Mouse (Mus musculus) MEL (cell line): ENCODE measurements at regions not wholly inside any gene's neighbourhood (a gene's known extent, or its start where the extent isn't known, plus 50 kb on each side); places are given as distances from the start of the nearest gene placed in this dataset.

ENCODE experiments used
- DNase-seq: peaks from one replicate; pipeline ENCODE4 v3.0.0; 2011; ENCODE audit warnings: low read depth, low spot score
- H3K27ac ChIP-seq: 2 replicates; pipeline ENCODE4 v1.5.1; 2012; ENCODE audit warnings: low read depth, mild to moderate bottlenecking, control low read depth, low read length, moderate library complexity; ENCODE audit not compliant: control insufficient read depth
- H3K27me3 ChIP-seq, 2 experiments: fragments of 150-350 bp in 1 of 2; sonication (generic) in 1 of 2; 2 replicates each; pipeline ENCODE4 v1.6.1; 2012; ENCODE audit warnings: low read length in 2 of 2, mild to moderate bottlenecking in 2 of 2, improper control_type of control experiment in 1 of 2, moderate library complexity in 1 of 2; ENCODE audit not compliant: insufficient read depth in 2 of 2, control insufficient read depth in 1 of 2
- H3K36me3 ChIP-seq, 2 experiments: 2 replicates each; pipeline ENCODE4 v1.6.1; 2012 to 2014; ENCODE audit warnings: low read length in 2 of 2, improper control_type of control experiment in 1 of 2, inconsistent platforms in 1 of 2, mild to moderate bottlenecking in 1 of 2; ENCODE audit not compliant: insufficient read depth in 2 of 2, control insufficient read depth in 1 of 2
- H3K4me1 ChIP-seq, 2 experiments: fragments of 150-350 bp in 1 of 2; sonication (generic) in 1 of 2; 2 replicates each; pipeline ENCODE4 v1.6.1; 2012; ENCODE audit warnings: low read length in 2 of 2, improper control_type of control experiment in 1 of 2, mild to moderate bottlenecking in 1 of 2; ENCODE audit not compliant: insufficient read depth in 2 of 2, control insufficient read depth in 1 of 2
- H3K4me3 ChIP-seq, 2 experiments: fragments of 150-350 bp in 1 of 2; sonication (generic) in 1 of 2; 2 replicates each; pipeline ENCODE4 v1.5.1; 2012; ENCODE audit warnings: low read depth in 2 of 2, low read length in 2 of 2, mild to moderate bottlenecking in 2 of 2, moderate library complexity in 2 of 2, control low read depth in 1 of 2, improper control_type of control experiment in 1 of 2; ENCODE audit not compliant: control insufficient read depth in 1 of 2, insufficient read depth in 1 of 2
- H3K79me2 ChIP-seq: 2 replicates; pipeline ENCODE4 v1.6.1; 2012; ENCODE audit warnings: mild to moderate bottlenecking, low read length, moderate library complexity; ENCODE audit not compliant: control insufficient read depth, poor library complexity, insufficient read depth
- H3K9ac ChIP-seq: 2 replicates; pipeline ENCODE4 v1.6.1; 2012; ENCODE audit warnings: low read depth, mild to moderate bottlenecking, control low read depth, low read length, moderate library complexity; ENCODE audit not compliant: control insufficient read depth, poor library complexity, severe bottlenecking
- H3K9me3 ChIP-seq: fragments of 150-350 bp; sonication (generic); replicated peaks from 2 replicates; pipeline ENCODE4 v1.6.1; 2012; ENCODE audit warnings: mild to moderate bottlenecking, low read length, improper control_type of control experiment, moderate library complexity; ENCODE audit not compliant: insufficient read depth
- BHLHE40 ChIP-seq: IDR thresholded peaks from 2 replicates; pipeline ENCODE4 v1.6.1; 2012; ENCODE audit warnings: low read depth, mild to moderate bottlenecking, inconsistent platforms, low read length, improper control_type of control experiment, borderline replicate concordance
- CTCF ChIP-seq, 3 experiments: IDR thresholded peaks in 2 of 3; conservative IDR thresholded peaks in 1 of 3; 2 replicates each; pipeline ENCODE4 v1.5.1; 2011 to 2012; ENCODE audit warnings: low read length in 3 of 3, low read depth in 2 of 3, mild to moderate bottlenecking in 2 of 3, improper control_type of control experiment in 1 of 3, inconsistent platforms in 1 of 3, mixed read lengths in 1 of 3, moderate library complexity in 1 of 3; ENCODE audit not compliant: control insufficient read depth in 1 of 3, insufficient read depth in 1 of 3, poor library complexity in 1 of 3, severe bottlenecking in 1 of 3
- E2F4 ChIP-seq: IDR thresholded peaks from 2 replicates; pipeline ENCODE4 v1.6.1; 2011; ENCODE audit warnings: low read depth, low read length, improper control_type of control experiment, borderline replicate concordance
- ELF1 ChIP-seq: IDR thresholded peaks from 2 replicates; pipeline ENCODE4 v1.6.1; 2014; ENCODE audit warnings: low read depth, mild to moderate bottlenecking, inconsistent platforms, low read length, improper control_type of control experiment, moderate library complexity
- EP300 ChIP-seq, 2 experiments: IDR thresholded peaks; 2 replicates each; pipeline ENCODE4 v1.6.1; 2011; ENCODE audit warnings: improper control_type of control experiment in 2 of 2, low read length in 2 of 2, low read depth in 1 of 2, mild to moderate bottlenecking in 1 of 2
- GABPA ChIP-seq: IDR thresholded peaks from 2 replicates; pipeline ENCODE4 v1.6.1; 2012; ENCODE audit warnings: low read depth, mild to moderate bottlenecking, inconsistent platforms, low read length, improper control_type of control experiment, moderate library complexity
- GATA1 ChIP-seq: IDR thresholded peaks from 2 replicates; pipeline ENCODE4 v1.6.1; 2011; ENCODE audit warnings: low read depth, low read length, improper control_type of control experiment
- KAT2A ChIP-seq: conservative IDR thresholded peaks from 2 replicates; pipeline ENCODE4 v1.6.1; 2012; ENCODE audit warnings: low read depth, low read length, improper control_type of control experiment, inconsistent platforms
- MAZ ChIP-seq: IDR thresholded peaks from 2 replicates; pipeline ENCODE4 v1.6.1; 2012; ENCODE audit warnings: low read depth, mild to moderate bottlenecking, inconsistent platforms, low read length, improper control_type of control experiment
- NELFE ChIP-seq: IDR thresholded peaks from 2 replicates; pipeline ENCODE4 v1.6.1; 2011; ENCODE audit warnings: low read depth, low read length, improper control_type of control experiment
- NRF1 ChIP-seq: IDR thresholded peaks from 2 replicates; pipeline ENCODE4 v1.6.1; 2014; ENCODE audit warnings: low read depth, mild to moderate bottlenecking, inconsistent platforms, low read length, improper control_type of control experiment, moderate library complexity; ENCODE audit not compliant: poor library complexity, insufficient read depth, severe bottlenecking
- POLR2A ChIP-seq, 2 experiments: IDR thresholded peaks; 2 replicates each; pipeline ENCODE4 v1.6.1; 2011 to 2012; ENCODE audit warnings: low read length in 2 of 2, mild to moderate bottlenecking in 2 of 2, control low read depth in 1 of 2, improper control_type of control experiment in 1 of 2, low read depth in 1 of 2, moderate library complexity in 1 of 2; ENCODE audit not compliant: control insufficient read depth in 1 of 2, insufficient read depth in 1 of 2, poor library complexity in 1 of 2
- RAD21 ChIP-seq: IDR thresholded peaks from 2 replicates; pipeline ENCODE4 v1.6.1; 2011; ENCODE audit warnings: mild to moderate bottlenecking, low read depth, low read length, improper control_type of control experiment
- RCOR1 ChIP-seq: IDR thresholded peaks from 2 replicates; pipeline ENCODE4 v1.6.1; 2012; ENCODE audit warnings: low read depth, mild to moderate bottlenecking, inconsistent platforms, low read length, improper control_type of control experiment
- SIN3A ChIP-seq: IDR thresholded peaks from 2 replicates; pipeline ENCODE4 v1.6.1; 2012; ENCODE audit warnings: low read length, improper control_type of control experiment, inconsistent platforms
- SMC3 ChIP-seq: IDR thresholded peaks from 2 replicates; pipeline ENCODE4 v1.6.1; 2011; ENCODE audit warnings: low read depth, low read length, improper control_type of control experiment
- UBTF ChIP-seq: IDR thresholded peaks from 2 replicates; pipeline ENCODE4 v1.6.1; 2012; ENCODE audit warnings: low read depth, mild to moderate bottlenecking, inconsistent platforms, low read length, improper control_type of control experiment, moderate library complexity, borderline replicate concordance; ENCODE audit not compliant: insufficient read depth
- USF1 ChIP-seq: IDR thresholded peaks from 2 replicates; pipeline ENCODE4 v1.6.1; 2014; ENCODE audit warnings: low read depth, mild to moderate bottlenecking, inconsistent platforms, low read length, improper control_type of control experiment, moderate library complexity
- USF2 ChIP-seq, 2 experiments: IDR thresholded peaks; 2 replicates each; pipeline ENCODE4 v1.6.1; 2011 to 2012; ENCODE audit warnings: improper control_type of control experiment in 2 of 2, low read length in 2 of 2, borderline replicate concordance in 1 of 2, inconsistent platforms in 1 of 2, low read depth in 1 of 2, mild to moderate bottlenecking in 1 of 2; ENCODE audit not compliant: insufficient read depth in 1 of 2
- ZC3H11A ChIP-seq: IDR thresholded peaks from 2 replicates; pipeline ENCODE4 v1.6.1; 2012; ENCODE audit warnings: low read depth, mild to moderate bottlenecking, inconsistent platforms, low read length, improper control_type of control experiment
- ZKSCAN1 ChIP-seq: IDR thresholded peaks from 2 replicates; pipeline ENCODE4 v1.6.1; 2012; ENCODE audit warnings: low read depth, mild to moderate bottlenecking, inconsistent platforms, low read length, improper control_type of control experiment, moderate library complexity
- ZMIZ1 ChIP-seq: IDR thresholded peaks from 2 replicates; pipeline ENCODE4 v1.6.1; 2012; ENCODE audit warnings: low read depth, mild to moderate bottlenecking, inconsistent platforms, low read length, improper control_type of control experiment, moderate library complexity

GRCm38 (mm10) chr13:101860704-101861103, 92.7 kb upstream of the Pik3r1 start:
- peaks cover 11 to 16% of the 10 kb centered on the region in 2 experiments for H3K4me1 ChIP-seq
- no peaks in the 10 kb centered on the region for H3K9me3 ChIP-seq
- H3K27ac ChIP-seq, result no peak overlapping the region
- no peak for DNase-seq
- no peaks in the 10 kb centered on the region for H3K27me3 ChIP-seq
- no peak overlapping the region for H3K9ac ChIP-seq
- no peaks in the 10 kb centered on the region for H3K79me2 ChIP-seq
- H3K36me3 ChIP-seq, result peaks cover 0 to 17% of the 10 kb centered on the region in 2 experiments; a peak in 2 of 4 replicates
- no peak overlapping the region for H3K4me3 ChIP-seq
- TF ChIP-seq CTCF (IDR thresholded peaks at IDR 0.05 in 2 of 3, conservative IDR thresholded peaks at IDR 0.05 in 1 of 3; ENCODE audit: control insufficient read depth in 1 of 3, insufficient read depth in 1 of 3, low read depth in 2 of 3, low read length in 3 of 3, poor library complexity in 1 of 3, severe bottlenecking in 1 of 3), result no peak
- no peak for TF ChIP-seq E2F4
- no peak for TF ChIP-seq POLR2A (IDR thresholded peaks at IDR 0.05; ENCODE audit: control insufficient read depth in 1 of 2, insufficient read depth in 1 of 2, low read depth in 1 of 2, low read length in 2 of 2, poor library complexity in 1 of 2)
- TF ChIP-seq GATA1, result no peak
- TF ChIP-seq MAZ, result no peak
- no peak for TF ChIP-seq UBTF
- no peak for TF ChIP-seq SIN3A

GRCm38 (mm10) chr13:101862011-101862410, 94.0 kb upstream of the Pik3r1 start:
- Histone ChIP-seq H3K27me3 (no peaks in the 10 kb centered on the region), H3K9ac (no peak overlapping the region)

GRCm38 (mm10) chr13:101863015-101863414, 95.0 kb upstream of the Pik3r1 start:
- Histone ChIP-seq H3K27ac (no peak overlapping the region), H3K36me3 (peaks cover 0 to 23% of the 10 kb centered on the region in 2 experiments; a peak in 2 of 4 replicates), H3K79me2 (no peaks in the 10 kb centered on the region), H3K27me3 (no peaks in the 10 kb centered on the region), H3K9me3 (no peaks in the 10 kb centered on the region), H3K4me3 (no peak overlapping the region), H3K4me1 (peaks cover 20 to 22% of the 10 kb centered on the region in 2 experiments), H3K9ac (no peak overlapping the region)
- DNase-seq, result peak; percentile 29
- TF ChIP-seq USF1, result no peak
- no peak for TF ChIP-seq SMC3
- no peak for TF ChIP-seq RCOR1
- no peak for TF ChIP-seq NELFE
- TF ChIP-seq USF2 (IDR thresholded peaks at IDR 0.05; ENCODE audit: borderline replicate concordance in 1 of 2, insufficient read depth in 1 of 2, low read depth in 1 of 2, low read length in 2 of 2), result no peak
- TF ChIP-seq EP300 (IDR thresholded peaks at IDR 0.05; ENCODE audit: low read depth in 1 of 2, low read length in 2 of 2), result no peak
- no peak for TF ChIP-seq ZC3H11A
- no peak for TF ChIP-seq GATA1
- TF ChIP-seq KAT2A, result no peak
- no peak for TF ChIP-seq BHLHE40

More at GRCm38 (mm10) chr13:101862011-101862410, 94.0 kb upstream of the Pik3r1 start:
- peaks cover 20 to 22% of the 10 kb centered on the region in 2 experiments for H3K4me1 ChIP-seq
- peaks cover 0 to 22% of the 10 kb centered on the region in 2 experiments; a peak in 2 of 4 replicates for H3K36me3 ChIP-seq
- no peak overlapping the region for H3K27ac ChIP-seq
- no peak for DNase-seq
- H3K4me3 ChIP-seq, result no peak overlapping the region
- no peak for TF ChIP-seq ELF1
- no peak for TF ChIP-seq USF2 (IDR thresholded peaks at IDR 0.05; ENCODE audit: borderline replicate concordance in 1 of 2, insufficient read depth in 1 of 2, low read depth in 1 of 2, low read length in 2 of 2)
- no peak for TF ChIP-seq SIN3A
- TF ChIP-seq UBTF, result no peak
- TF ChIP-seq RAD21, result no peak
- TF ChIP-seq ZKSCAN1, result no peak
- TF ChIP-seq CTCF (IDR thresholded peaks at IDR 0.05 in 2 of 3, conservative IDR thresholded peaks at IDR 0.05 in 1 of 3; ENCODE audit: control insufficient read depth in 1 of 3, insufficient read depth in 1 of 3, low read depth in 2 of 3, low read length in 3 of 3, poor library complexity in 1 of 3, severe bottlenecking in 1 of 3), result no peak
- TF ChIP-seq GABPA, result no peak
- TF ChIP-seq NRF1, result no peak
- no peak for TF ChIP-seq ZMIZ1
- TF ChIP-seq SMC3, result no peak
- H3K79me2 ChIP-seq, result no peaks in the 10 kb centered on the region
- H3K9me3 ChIP-seq, result no peaks in the 10 kb centered on the region
